Mouse (Mus musculus): Measurements from ENCODE around the gene Gm11627. TPM values are rescaled to one million over a fixed set of nuclear protein-coding genes. Genes with fewer than 3 reads are reported as not detected.
"Not testable (repeated sequence)": the region's sequence is repeated elsewhere in the genome, so short reads cannot be mapped to it uniquely, and the experiment has no call there.

Gm11627 gene
- polyA plus RNA-seq, 1 experiment from 2014 or later = 23.2 TPM

- peaks cover 3% of the 10 kb centered on the region; the same call in 1 of the 2 replicates for H3K27me3 ChIP-seq (ENCODE audit: control insufficient read depth, insufficient read depth, low read depth, low read length)
- peak overlapping the region; percentile 52 for H3K27ac ChIP-seq (ENCODE audit: low read length)
- WGBS = 45% methylated on average over 4 of the region's 4 CpGs
- H3K9me3 ChIP-seq (ENCODE audit: control insufficient read depth, low read length) = no peaks in the 10 kb centered on the region
- no peak for ATAC-seq (ENCODE audit: low read depth)
- no peak overlapping the region for H3K4me3 ChIP-seq (ENCODE audit: low read length)
- peaks cover 34% of the 10 kb centered on the region for H3K4me1 ChIP-seq (replicated peaks; ENCODE audit: control insufficient read depth, insufficient read depth, low read length)
- H3K36me3 ChIP-seq (ENCODE audit: control insufficient read depth, insufficient read depth, low read length) = no peaks in the 10 kb centered on the region
- no peak overlapping the region for H3K9ac ChIP-seq (ENCODE audit: low read length)
- H3K4me2 ChIP-seq (ENCODE audit: low read depth, low read length) = no peak overlapping the region
These were observed 31.0 kb upstream of the Gm11627 start for GRCm38 (mm10) chr11:102610260-102610659.

DNA sequence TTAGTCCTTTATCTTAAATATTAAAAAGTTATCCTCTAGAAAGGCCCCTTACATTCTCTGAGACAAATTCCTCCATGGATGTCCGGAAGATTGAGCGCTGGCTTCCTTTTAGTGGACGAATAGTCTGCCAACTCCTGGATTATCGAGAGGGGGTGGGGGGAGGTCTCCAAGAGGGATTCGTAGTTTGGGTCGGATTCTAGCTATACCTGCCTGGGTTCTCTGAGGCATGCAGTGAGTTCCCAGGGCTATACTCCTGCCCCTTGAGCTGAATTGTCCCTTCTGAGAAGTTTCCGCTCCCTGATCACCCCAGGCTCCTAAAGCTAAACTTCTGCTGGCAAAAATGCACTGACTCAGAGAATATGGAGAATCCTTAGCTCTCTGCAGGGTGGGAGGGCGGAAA is 30.2 kb upstream of the Gm11627 start:
- 43% methylated on average over 8 of the region's 8 CpGs for WGBS
- Histone ChIP-seq H3K9ac (ENCODE audit: low read length) (no peak overlapping the region), H3K36me3 (ENCODE audit: control insufficient read depth, insufficient read depth, low read length) (no peaks in the 10 kb centered on the region), H3K4me3 (ENCODE audit: low read length) (no peak overlapping the region), H3K4me2 (ENCODE audit: low read depth, low read length) (peak overlapping the region; percentile 82; the same call in 1 of the 2 replicates), H3K4me1 (replicated peaks; ENCODE audit: control insufficient read depth, insufficient read depth, low read length) (peaks cover 34% of the 10 kb centered on the region), H3K9me3 (ENCODE audit: control insufficient read depth, low read length) (no peaks in the 10 kb centered on the region), H3K27ac (ENCODE audit: low read length) (peak overlapping the region; percentile 73), H3K27me3 (ENCODE audit: control insufficient read depth, insufficient read depth, low read depth, low read length) (peaks cover 3% of the 10 kb centered on the region; the same call in 1 of the 2 replicates)
- no peak for ATAC-seq (ENCODE audit: low read depth)

DNA sequence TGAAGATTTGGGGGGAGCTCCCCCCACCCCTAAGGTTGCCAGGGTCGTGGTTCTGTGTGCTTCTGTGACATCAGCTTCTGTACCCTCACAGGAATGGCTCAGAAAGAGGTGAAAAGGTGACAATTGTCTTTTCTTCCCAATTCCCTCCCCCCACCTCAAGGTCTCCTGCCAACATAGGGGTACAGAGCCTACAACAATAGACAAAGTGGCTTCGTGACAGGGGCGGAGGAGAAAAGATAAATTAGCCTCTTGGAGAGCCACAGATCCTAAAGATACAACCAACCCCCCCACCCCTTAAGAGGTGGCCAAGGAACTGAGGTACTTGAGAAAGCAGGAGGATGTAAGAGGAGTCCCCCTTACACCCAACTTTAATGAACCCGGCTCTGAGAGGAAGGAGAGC is 29.4 kb upstream of the Gm11627 start:
- H3K4me1 ChIP-seq (replicated peaks; ENCODE audit: control insufficient read depth, insufficient read depth, low read length) = peaks cover 34% of the 10 kb centered on the region
- H3K4me3 ChIP-seq (ENCODE audit: low read length) = peak overlapping the region; percentile 87
- 21% methylated on average over 4 of the region's 4 CpGs for WGBS
- H3K4me2 ChIP-seq (ENCODE audit: low read depth, low read length) = peak overlapping the region; percentile 82
- no peaks in the 10 kb centered on the region for H3K36me3 ChIP-seq (ENCODE audit: control insufficient read depth, insufficient read depth, low read length)
- ATAC-seq (ENCODE audit: low read depth) = no peak
- peak overlapping the region; percentile 73 for H3K27ac ChIP-seq (ENCODE audit: low read length)
- no peaks in the 10 kb centered on the region for H3K9me3 ChIP-seq (ENCODE audit: control insufficient read depth, low read length)
- H3K9ac ChIP-seq (ENCODE audit: low read length) = peak overlapping the region; percentile 53
- H3K27me3 ChIP-seq (ENCODE audit: control insufficient read depth, insufficient read depth, low read depth, low read length) = peaks cover 3% of the 10 kb centered on the region; the same call in 1 of the 2 replicates

DNA sequence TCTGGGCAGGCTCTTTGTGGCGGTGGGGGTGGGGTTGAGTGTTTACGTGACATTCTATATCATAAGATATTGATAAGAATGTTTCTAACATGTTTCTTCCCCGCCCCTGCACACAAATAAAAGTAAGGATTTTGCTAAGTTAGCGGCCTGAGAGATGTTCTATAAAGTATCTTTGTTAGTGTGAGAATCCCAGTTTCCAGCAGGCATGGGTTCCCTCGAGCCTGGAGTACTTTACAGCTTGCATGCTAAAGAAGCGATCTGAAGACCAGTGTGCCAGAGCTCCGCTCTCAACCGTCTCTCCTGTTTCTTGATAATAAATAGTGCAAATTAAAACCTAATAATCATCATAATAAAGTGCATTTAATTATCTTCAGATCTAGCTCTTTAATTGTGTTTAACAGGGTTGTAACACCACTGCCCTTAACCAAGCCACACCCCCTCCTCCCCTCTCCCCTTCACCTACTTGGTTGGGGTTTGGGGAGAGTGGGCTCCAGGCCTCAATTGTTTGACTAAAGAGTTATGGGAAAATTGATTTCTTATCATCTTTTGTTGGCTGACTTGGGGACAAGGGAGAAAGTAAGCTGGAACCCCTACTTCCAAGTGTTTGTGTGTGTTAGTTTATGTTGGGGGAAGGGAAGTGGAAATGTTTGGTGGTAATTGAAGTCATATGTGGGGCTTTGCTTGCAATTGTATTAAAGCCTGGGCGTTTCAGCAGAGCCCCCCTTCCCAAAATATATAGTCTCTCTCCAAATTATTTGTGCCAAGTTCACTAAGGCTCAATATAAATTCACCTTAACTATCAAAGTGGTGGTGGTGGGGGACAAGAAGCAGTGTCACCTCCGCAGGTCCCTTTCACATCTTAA is 28.7 kb upstream of the Gm11627 start:
- no peak for ATAC-seq (ENCODE audit: low read depth)
- peak overlapping the region; percentile 82 for H3K4me2 ChIP-seq (ENCODE audit: low read depth, low read length)
- no peaks in the 10 kb centered on the region for H3K9me3 ChIP-seq (ENCODE audit: control insufficient read depth, low read length)
- peak overlapping the region; percentile 98 for H3K27ac ChIP-seq (ENCODE audit: low read length)
- H3K36me3 ChIP-seq (ENCODE audit: control insufficient read depth, insufficient read depth, low read length) = no peaks in the 10 kb centered on the region
- peaks cover 34% of the 10 kb centered on the region for H3K4me1 ChIP-seq (replicated peaks; ENCODE audit: control insufficient read depth, insufficient read depth, low read length)
- H3K4me3 ChIP-seq (ENCODE audit: low read length) = peak overlapping the region; percentile 87
- H3K9ac ChIP-seq (ENCODE audit: low read length) = peak overlapping the region; percentile 84
- WGBS = 13% methylated on average over 10 of the region's 10 CpGs
- peaks cover 3% of the 10 kb centered on the region; the same call in 1 of the 2 replicates for H3K27me3 ChIP-seq (ENCODE audit: control insufficient read depth, insufficient read depth, low read depth, low read length)

DNA sequence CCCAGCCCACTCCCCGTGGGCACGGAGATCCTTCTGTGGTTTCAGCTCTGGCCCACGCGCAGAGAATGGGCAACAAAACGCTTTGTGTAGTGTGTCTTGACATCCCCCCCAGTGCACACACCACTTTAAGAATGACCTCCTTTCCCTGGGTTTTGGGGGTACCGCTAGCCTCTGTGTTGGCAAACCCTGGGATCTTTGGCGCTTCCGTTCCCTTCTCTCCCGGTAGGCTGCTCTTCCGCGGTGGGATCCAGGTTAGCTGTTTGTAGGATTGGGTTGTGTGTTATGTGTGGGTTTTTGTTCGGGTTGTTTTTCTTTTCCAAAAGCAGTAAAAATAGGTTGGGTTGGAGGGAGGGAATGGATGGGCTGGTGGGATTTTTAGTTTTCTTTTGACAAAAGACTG is 27.9 kb upstream of the Gm11627 start:
- WGBS = 2% methylated on average over 12 of the region's 12 CpGs
- peak overlapping the region; percentile 87 for H3K4me3 ChIP-seq (ENCODE audit: low read length)
- peaks cover 38% of the 10 kb centered on the region for H3K4me1 ChIP-seq (replicated peaks; ENCODE audit: control insufficient read depth, insufficient read depth, low read length)
- ATAC-seq (ENCODE audit: low read depth); H3K36me3 ChIP-seq (ENCODE audit: control insufficient read depth, insufficient read depth, low read length); H3K27me3 ChIP-seq (ENCODE audit: control insufficient read depth, insufficient read depth, low read depth, low read length); H3K9me3 ChIP-seq (ENCODE audit: control insufficient read depth, low read length): not testable (repeated sequence)
- peak overlapping the region; percentile 98 for H3K27ac ChIP-seq (ENCODE audit: low read length)
- peak overlapping the region; percentile 84 for H3K9ac ChIP-seq (ENCODE audit: low read length)
- peak overlapping the region; percentile 82 for H3K4me2 ChIP-seq (ENCODE audit: low read depth, low read length)

DNA sequence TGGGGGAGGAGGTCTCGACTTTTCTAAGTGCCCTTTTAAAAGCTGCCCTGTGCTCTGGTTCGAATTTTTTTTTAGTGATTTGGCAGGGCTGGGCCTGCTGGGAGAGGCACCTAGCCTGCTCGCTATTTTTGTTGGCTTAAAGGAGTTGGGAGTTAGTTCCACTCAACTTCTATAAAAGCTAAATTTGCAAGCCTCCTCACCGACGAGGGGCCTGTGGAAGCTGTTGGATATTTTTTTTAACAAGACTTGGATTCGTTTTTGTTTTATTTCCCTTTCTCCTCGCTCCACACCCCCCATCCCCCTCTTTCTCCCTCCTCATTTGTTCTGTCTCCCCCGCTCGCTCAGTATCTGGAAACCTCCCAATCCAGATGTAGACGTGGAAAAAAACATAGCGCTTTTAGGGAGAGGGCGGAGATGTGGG is 27.5 kb upstream of the Gm11627 start:
- Histone ChIP-seq H3K9me3 (ENCODE audit: control insufficient read depth, low read length) (no peaks in the 10 kb centered on the region), H3K4me3 (ENCODE audit: low read length) (peak overlapping the region; percentile 87), H3K27ac (ENCODE audit: low read length) (peak overlapping the region; percentile 98), H3K27me3 (ENCODE audit: control insufficient read depth, insufficient read depth, low read depth, low read length) (peaks cover 3% of the 10 kb centered on the region; the same call in 1 of the 2 replicates), H3K36me3 (ENCODE audit: control insufficient read depth, insufficient read depth, low read length) (no peaks in the 10 kb centered on the region), H3K9ac (ENCODE audit: low read length) (peak overlapping the region; percentile 84), H3K4me2 (ENCODE audit: low read depth, low read length) (peak overlapping the region; percentile 82), H3K4me1 (replicated peaks; ENCODE audit: control insufficient read depth, insufficient read depth, low read length) (peaks cover 40% of the 10 kb centered on the region)
- 3% methylated on average over 12 of the region's 12 CpGs for WGBS
- ATAC-seq (ENCODE audit: low read depth) = no peak

DNA sequence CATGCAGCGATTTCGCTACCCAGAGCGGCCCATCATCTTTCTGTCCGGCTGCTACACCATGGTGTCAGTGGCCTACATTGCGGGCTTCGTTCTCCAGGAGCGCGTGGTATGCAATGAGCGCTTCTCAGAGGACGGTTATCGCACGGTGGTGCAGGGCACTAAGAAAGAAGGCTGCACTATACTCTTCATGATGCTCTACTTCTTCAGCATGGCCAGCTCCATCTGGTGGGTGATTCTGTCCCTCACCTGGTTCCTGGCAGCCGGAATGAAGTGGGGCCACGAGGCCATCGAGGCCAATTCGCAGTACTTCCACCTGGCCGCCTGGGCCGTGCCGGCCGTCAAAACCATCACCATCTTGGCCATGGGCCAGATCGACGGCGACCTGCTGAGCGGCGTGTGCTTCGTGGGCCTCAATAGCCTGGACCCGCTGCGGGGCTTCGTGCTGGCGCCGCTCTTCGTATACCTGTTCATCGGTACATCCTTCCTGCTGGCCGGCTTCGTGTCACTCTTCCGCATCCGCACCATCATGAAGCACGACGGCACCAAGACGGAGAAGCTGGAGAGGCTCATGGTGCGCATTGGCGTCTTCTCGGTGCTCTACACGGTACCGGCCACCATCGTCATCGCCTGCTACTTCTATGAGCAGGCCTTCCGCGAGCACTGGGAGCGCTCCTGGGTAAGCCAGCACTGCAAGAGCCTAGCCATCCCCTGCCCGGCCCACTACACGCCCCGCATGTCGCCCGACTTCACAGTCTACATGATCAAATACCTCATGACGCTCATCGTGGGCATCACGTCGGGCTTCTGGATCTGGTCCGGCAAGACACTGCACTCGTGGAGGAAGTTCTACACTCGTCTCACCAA is 26.5 kb upstream of the Gm11627 start:
- peaks cover 31% of the 10 kb centered on the region for H3K4me1 ChIP-seq (replicated peaks; ENCODE audit: control insufficient read depth, insufficient read depth, low read length)
- H3K9me3 ChIP-seq (ENCODE audit: control insufficient read depth, low read length) = no peaks in the 10 kb centered on the region
- WGBS = under 1% methylated on average over 62 of the region's 62 CpGs
- peak overlapping the region; percentile 87 for H3K4me3 ChIP-seq (ENCODE audit: low read length)
- peaks cover 3% of the 10 kb centered on the region; the same call in 1 of the 2 replicates for H3K27me3 ChIP-seq (ENCODE audit: control insufficient read depth, insufficient read depth, low read depth, low read length)
- H3K9ac ChIP-seq (ENCODE audit: low read length) = peak overlapping the region; percentile 84
- no peak for ATAC-seq (ENCODE audit: low read depth)
- peak overlapping the region; percentile 98 for H3K27ac ChIP-seq (ENCODE audit: low read length)
- H3K36me3 ChIP-seq (ENCODE audit: control insufficient read depth, insufficient read depth, low read length) = no peaks in the 10 kb centered on the region
- H3K4me2 ChIP-seq (ENCODE audit: low read depth, low read length) = peak overlapping the region; percentile 82

DNA sequence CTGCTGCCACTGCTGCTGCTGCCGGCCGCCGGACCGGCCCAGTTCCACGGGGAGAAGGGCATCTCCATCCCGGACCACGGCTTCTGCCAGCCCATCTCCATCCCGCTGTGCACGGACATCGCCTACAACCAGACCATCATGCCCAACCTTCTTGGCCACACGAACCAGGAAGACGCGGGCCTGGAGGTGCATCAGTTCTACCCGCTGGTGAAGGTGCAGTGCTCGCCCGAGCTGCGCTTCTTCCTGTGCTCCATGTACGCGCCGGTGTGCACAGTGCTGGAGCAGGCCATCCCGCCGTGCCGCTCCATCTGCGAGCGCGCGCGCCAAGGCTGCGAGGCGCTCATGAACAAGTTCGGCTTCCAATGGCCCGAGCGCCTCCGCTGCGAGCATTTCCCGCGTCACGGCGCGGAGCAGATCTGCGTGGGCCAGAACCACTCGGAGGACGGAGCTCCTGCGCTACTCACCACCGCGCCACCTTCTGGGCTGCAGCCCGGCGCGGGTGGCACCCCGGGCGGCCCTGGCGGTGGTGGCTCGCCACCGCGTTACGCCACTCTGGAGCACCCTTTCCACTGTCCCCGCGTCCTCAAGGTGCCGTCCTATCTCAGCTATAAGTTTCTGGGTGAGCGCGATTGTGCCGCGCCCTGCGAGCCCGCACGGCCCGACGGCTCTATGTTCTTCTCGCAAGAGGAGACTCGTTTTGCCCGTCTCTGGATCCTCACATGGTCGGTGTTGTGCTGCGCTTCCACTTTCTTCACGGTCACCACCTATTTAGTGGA is 25.7 kb upstream of the Gm11627 start:
- peak; percentile 15 for ATAC-seq (ENCODE audit: low read depth)
- peaks cover 3% of the 10 kb centered on the region; the same call in 1 of the 2 replicates for H3K27me3 ChIP-seq (ENCODE audit: control insufficient read depth, insufficient read depth, low read depth, low read length)
- no peaks in the 10 kb centered on the region for H3K36me3 ChIP-seq (ENCODE audit: control insufficient read depth, insufficient read depth, low read length)
- H3K9ac ChIP-seq (ENCODE audit: low read length) = peak overlapping the region; percentile 84
- peak overlapping the region; percentile 98 for H3K27ac ChIP-seq (ENCODE audit: low read length)
- under 1% methylated on average over 69 of the region's 74 CpGs for WGBS
- peak overlapping the region; percentile 87 for H3K4me3 ChIP-seq (ENCODE audit: low read length)
- H3K4me2 ChIP-seq (ENCODE audit: low read depth, low read length) = peak overlapping the region; percentile 82
- peaks cover 26% of the 10 kb centered on the region for H3K4me1 ChIP-seq (replicated peaks; ENCODE audit: control insufficient read depth, insufficient read depth, low read length)
- H3K9me3 ChIP-seq (ENCODE audit: control insufficient read depth, low read length) = no peaks in the 10 kb centered on the region

All from lung, embryonic 16.5 days (tissue).